Mouse (Mus musculus): ENCODE data around the gene Ddx47. TPM values are rescaled to one million over a fixed set of nuclear protein-coding genes. Genes with fewer than 3 reads are reported as not detected.

Ddx47 gene
- total RNA-seq, 2 experiments from 2014 or later: 52.4 to 55.2 TPM

DNA sequence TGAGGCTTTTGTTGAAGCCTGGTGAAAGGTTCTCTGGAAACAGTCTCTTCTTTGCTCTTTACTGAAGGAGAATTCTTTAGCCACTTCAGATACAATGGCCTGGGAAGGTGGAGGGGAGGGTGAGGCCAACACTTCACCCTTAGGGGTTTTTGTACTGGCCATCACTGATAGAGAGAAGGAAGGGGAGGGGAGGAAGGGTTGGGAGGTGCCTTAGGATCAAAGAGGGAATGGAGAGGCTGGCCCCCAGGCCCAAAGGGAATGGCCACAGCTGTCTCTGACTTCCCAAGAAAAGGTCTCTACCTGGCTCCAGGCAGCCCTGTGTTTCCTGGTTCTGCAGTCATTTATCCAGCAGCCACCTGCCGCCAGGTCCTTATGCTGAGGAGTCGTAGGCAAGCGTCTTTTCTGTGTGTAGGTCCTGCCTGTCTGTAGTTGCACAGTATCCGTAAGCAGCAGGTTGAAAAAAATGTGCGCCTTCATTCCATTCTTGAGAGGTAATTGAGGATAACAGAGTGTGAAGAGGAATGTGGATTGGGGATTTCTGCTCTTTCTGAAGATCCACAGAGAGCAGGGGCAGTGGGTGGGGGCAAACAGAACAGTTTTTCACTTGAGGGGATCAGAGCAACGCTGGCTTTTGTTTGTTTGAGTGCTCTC lies 55.5 kb downstream of the Ddx47 start:
- DNase-seq (ENCODE audit: low spot score in 2 of 2): no peak

DNA sequence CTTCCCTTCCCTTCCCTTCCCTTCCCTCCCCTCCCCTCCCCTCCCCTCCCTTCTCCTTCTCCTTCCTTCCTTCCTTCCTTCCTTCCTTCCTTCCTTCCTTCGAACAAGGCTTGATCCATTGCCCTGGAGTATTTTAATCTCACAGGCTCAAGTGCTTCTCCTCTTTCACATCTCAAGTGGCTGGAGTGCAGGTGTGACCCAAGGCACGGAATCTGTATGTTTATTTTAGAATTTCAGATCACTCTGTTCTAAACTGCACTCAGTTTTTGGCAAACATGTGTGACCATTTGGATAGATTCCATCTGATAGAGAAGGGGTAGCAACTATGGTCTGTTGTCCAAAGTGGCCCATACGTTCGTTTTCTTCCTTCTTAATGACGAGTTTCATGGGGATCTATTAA lies 56.8 kb downstream of the Ddx47 start:
- DNase-seq (ENCODE audit: low spot score in 2 of 2): no peak

DNA sequence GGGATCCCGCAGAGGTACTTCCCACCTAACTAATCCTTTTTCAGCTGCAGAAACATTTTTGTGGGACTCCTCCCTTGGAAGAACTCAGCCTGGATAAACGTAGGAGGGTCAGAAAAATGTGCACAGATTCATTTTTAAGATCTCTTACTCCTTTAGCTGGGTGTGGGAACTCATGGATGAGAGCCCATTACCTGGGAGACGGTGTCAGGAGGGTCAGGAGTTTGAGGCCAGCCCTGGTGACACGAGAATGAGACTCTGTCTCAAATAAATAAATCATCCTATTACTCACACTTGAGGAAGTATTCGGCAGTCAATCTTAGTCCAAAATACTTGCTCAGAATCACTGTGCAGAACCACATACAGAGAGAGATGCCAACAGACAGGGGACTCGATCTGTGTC lies 58.4 kb downstream of the Ddx47 start:
- no peak for DNase-seq (ENCODE audit: low spot score in 2 of 2)

DNA sequence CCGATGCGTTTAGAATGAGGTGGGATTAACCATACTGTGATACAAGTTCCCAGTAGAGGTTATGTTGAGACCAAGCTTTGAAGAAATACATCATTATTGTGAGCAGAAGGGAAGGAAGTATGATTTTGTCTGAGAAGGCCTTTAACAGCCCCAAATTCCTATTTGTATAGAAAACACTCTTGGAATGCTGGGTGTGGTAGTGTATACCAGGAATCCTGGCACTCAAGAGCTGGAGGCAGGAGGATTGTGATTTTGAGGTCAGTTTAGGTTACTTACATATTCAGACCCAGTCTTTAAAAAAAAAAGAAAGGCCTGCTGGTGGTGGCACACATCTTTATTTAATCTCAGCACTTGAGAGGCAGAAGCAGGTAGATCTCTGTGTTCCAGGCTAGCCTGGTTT lies 58.9 kb downstream of the Ddx47 start:
- DNase-seq (ENCODE audit: low spot score in 2 of 2): no peak

Other genes starting within 250 kb of the Ddx47 start
- 1 to 10 TPM; 7.3 to 7.6 TPM for gene Dusp16, start 219.0 kb upstream of the Ddx47 start, total RNA-seq (2021)
- 10 to 100 TPM; 11.6 to 12.4 TPM for gene Crebl2, start 181.5 kb upstream of the Ddx47 start, total RNA-seq (2021)
- 10 to 100 TPM; 27.1 to 27.2 TPM for gene Gpr19, start 113.0 kb upstream of the Ddx47 start, total RNA-seq (2021)
- gene Cdkn1b, start 91.2 kb upstream of the Ddx47 start, total RNA-seq (2021): 10 to 100 TPM; 54.2 to 58.4 TPM
- gene Apold1, start 29.9 kb upstream of the Ddx47 start, total RNA-seq (2021): 1 to 10 TPM; 4.0 to 4.8 TPM
- gene Gprc5a, start 54.0 kb downstream of the Ddx47 start, total RNA-seq (2021): under 1 TPM; 0.16 TPM
- gene Gprc5d, start 106.7 kb downstream of the Ddx47 start, total RNA-seq (2021): not detected
- gene Fam234b, start 186.4 kb downstream of the Ddx47 start, total RNA-seq (2021): 100 to 1,000 TPM; 112 to 127 TPM
- gene Hebp1, start 186.4 kb downstream of the Ddx47 start, total RNA-seq (2021): 10 to 100 TPM; 44.2 to 44.6 TPM
- gene Gsg1, start 242.7 kb downstream of the Ddx47 start, total RNA-seq (2021): not detected

Data from layer of hippocampus, postnatal 10 days (tissue).